Mouse (Mus musculus) liver, embryonic 14.5 days (tissue): ENCODE measurements around the gene Clrn3. TPM values are rescaled to one million over a fixed set of nuclear protein-coding genes. Genes with fewer than 3 reads are reported as not detected.

Experiments used
- ATAC-seq: fragments of 200-750 bp; cut with Nextera tagmentation; 2 replicates; pipeline ENCODE4 v1.8.0; 2017; ENCODE audit warnings: moderate number of reproducible peaks, mild to moderate bottlenecking, moderate library complexity; ENCODE audit not compliant: insufficient read depth
- DNase-seq, 3 experiments: peaks; one replicate each; pipeline ENCODE4 v3.0.0-alpha.2; 2012 to 2013; ENCODE audit warnings: low read depth in 3 of 3, low spot score in 3 of 3
- H3K27ac ChIP-seq: fragments of 300-500 bp; sonication (generic); 2 replicates; pipeline ENCODE4 v1.5.1; 2014; ENCODE audit warnings: moderate library complexity, mild to moderate bottlenecking, control low read depth, inconsistent platforms
- H3K27me3 ChIP-seq: fragments of 300-500 bp; sonication (generic); 2 replicates; pipeline ENCODE4 v1.6.1; 2014; ENCODE audit warnings: mild to moderate bottlenecking, low read length, moderate library complexity; ENCODE audit not compliant: control insufficient read depth, insufficient read depth
- H3K36me3 ChIP-seq: fragments of 300-500 bp; sonication (generic); replicated peaks from 2 replicates; pipeline ENCODE4 v1.6.1; 2014; ENCODE audit warnings: low read depth; ENCODE audit not compliant: control insufficient read depth, insufficient read depth
- H3K4me1 ChIP-seq, 2 experiments: fragments of 200-500 bp in 1 of 2; fragments of 300-500 bp in 1 of 2; sonication (generic) in 1 of 2; replicated peaks; 2 replicates each; pipeline ENCODE4 v1.6.1; 2012 to 2014; ENCODE audit warnings: antibody characterized with exemption in 1 of 2, inconsistent platforms in 1 of 2, low read length in 1 of 2; ENCODE audit not compliant: control insufficient read depth in 2 of 2, insufficient read depth in 2 of 2
- H3K4me2 ChIP-seq: fragments of 300-500 bp; sonication (generic); 2 replicates; pipeline ENCODE4 v1.6.1; 2014; ENCODE audit warnings: low read depth, mild to moderate bottlenecking, control low read depth, moderate library complexity
- H3K4me3 ChIP-seq, 2 experiments: fragments of 200-500 bp in 1 of 2; fragments of 300-500 bp in 1 of 2; sonication (generic) in 1 of 2; 2 replicates each; pipeline ENCODE4 v1.5.1; 2012 to 2014; ENCODE audit warnings: low read depth in 2 of 2, low read length in 2 of 2, mild to moderate bottlenecking in 2 of 2, control low read depth in 1 of 2, inconsistent platforms in 1 of 2, moderate library complexity in 1 of 2; ENCODE audit not compliant: insufficient read depth in 1 of 2
- H3K9ac ChIP-seq: fragments of 300-500 bp; sonication (generic); replicated peaks from 2 replicates; pipeline ENCODE4 v1.6.1; 2014; ENCODE audit warnings: mild to moderate bottlenecking, control low read depth, moderate library complexity
- H3K9me3 ChIP-seq: fragments of 300-500 bp; sonication (generic); 2 replicates; pipeline ENCODE4 v1.6.1; 2016; ENCODE audit warnings: low read length, mixed read lengths; ENCODE audit not compliant: control insufficient read depth
- CTCF ChIP-seq: IDR thresholded peaks from 2 replicates; pipeline ENCODE4 v1.5.1; 2016; ENCODE audit warnings: antibody characterized with exemption, low read depth, control low read depth
- EP300 ChIP-seq: IDR thresholded peaks from 2 replicates; pipeline ENCODE4 v1.6.1; 2016; ENCODE audit warnings: antibody characterized with exemption, low read depth
- WGBS: fragments of 180-500 bp; shearing (Covaris S2); extraction: QIAGEN DNeasy Blood & Tissue Kit; methylation state at CpG from one replicate; pipeline ENCODE4 v1.1.7; 2014; ENCODE audit not compliant: insufficient replicate concordance; 5-methylcytosine and 5-hydroxymethylcytosine counted together
- polyA plus RNA-seq, 2 experiments: library from polyadenylated mRNA; depleted of rRNA in 1 of 2; stranded (reverse) in 1 of 2; unstranded in 1 of 2; fragments of >200 nt; fragmentation: Nextera tagmentation in 1 of 2; extraction: Ambion mirVana in 1 of 2; gene quantifications; 2 replicates each; pipeline versions ENCODE4 v1.2.1 to v1.2.3; 2012 to 2014

Clrn3 gene
- polyA plus RNA-seq, 2 experiments = not detected

GRCm38 (mm10) chr7:135485116-135485795 is 43.2 kb downstream of the Clrn3 start:
- Histone ChIP-seq H3K36me3 (no peaks in the 10 kb centered on the region), H3K4me3 (no peak overlapping the region), H3K4me2 (no peak overlapping the region), H3K9me3 (no peaks in the 10 kb centered on the region), H3K27me3 (no peaks in the 10 kb centered on the region; the same call in 1 of the 2 replicates), H3K27ac (no peak overlapping the region), H3K4me1 (no peaks in the 10 kb centered on the region), H3K9ac (no peak overlapping the region)
- no peak for DNase-seq
- TF ChIP-seq EP300 = no peak
- TF ChIP-seq CTCF = no peak
- ATAC-seq = no peak
- WGBS = 21% methylated on average over 10 of the region's 10 CpGs

DNA sequence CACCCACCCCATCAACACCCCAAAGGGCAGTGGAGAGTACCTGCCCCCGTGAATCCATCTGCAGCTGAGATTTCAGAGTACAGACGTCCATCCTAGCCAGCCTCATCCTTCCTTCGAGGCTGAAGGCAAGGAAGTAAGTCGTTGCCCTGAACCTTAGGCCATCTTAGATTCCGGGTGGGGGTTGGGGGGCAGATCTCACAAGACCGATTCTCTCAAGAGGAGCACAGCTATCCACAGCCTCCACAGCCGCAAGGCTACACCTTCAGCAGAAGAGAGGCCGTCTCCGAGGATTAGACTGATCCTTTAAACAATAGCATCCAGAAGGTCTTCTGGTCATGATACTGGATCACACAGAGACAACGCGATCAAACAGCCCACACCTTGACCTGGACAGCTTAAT is 44.1 kb downstream of the Clrn3 start:
- H3K27me3 ChIP-seq = no peaks in the 10 kb centered on the region; the same call in 1 of the 2 replicates

GRCm38 (mm10) chr7:135483751-135484150 is 44.7 kb downstream of the Clrn3 start:
- Histone ChIP-seq H3K4me2 (no peak overlapping the region), H3K4me3 (no peak overlapping the region), H3K27ac (no peak overlapping the region), H3K9me3 (no peaks in the 10 kb centered on the region), H3K4me1 (no peaks in the 10 kb centered on the region), H3K27me3 (no peaks in the 10 kb centered on the region; the same call in 1 of the 2 replicates), H3K9ac (no peak overlapping the region), H3K36me3 (no peaks in the 10 kb centered on the region)
- DNase-seq (no peak), ATAC-seq (no peak)
- no peak for TF ChIP-seq EP300
- no peak for TF ChIP-seq CTCF
- 51% methylated on average over 6 of the region's 6 CpGs for WGBS

More for the DNA sequence above, 44.1 kb downstream of the Clrn3 start:
- Histone ChIP-seq H3K9me3 (no peaks in the 10 kb centered on the region), H3K9ac (no peak overlapping the region), H3K4me1 (no peaks in the 10 kb centered on the region), H3K4me2 (no peak overlapping the region), H3K4me3 (no peak overlapping the region), H3K36me3 (no peaks in the 10 kb centered on the region), H3K27ac (no peak overlapping the region)
- 42% methylated on average over 11 of the region's 11 CpGs for WGBS
- no peak for DNase-seq
- TF ChIP-seq CTCF = no peak
- no peak for TF ChIP-seq EP300
- no peak for ATAC-seq

GRCm38 (mm10) chr7:135481150-135481549 is 47.3 kb downstream of the Clrn3 start:
- Histone ChIP-seq H3K9ac (no peak overlapping the region), H3K27ac (no peak overlapping the region), H3K4me1 (no peaks in the 10 kb centered on the region), H3K36me3 (no peaks in the 10 kb centered on the region), H3K4me2 (no peak overlapping the region), H3K4me3 (no peak overlapping the region), H3K9me3 (no peaks in the 10 kb centered on the region), H3K27me3 (no peaks in the 10 kb centered on the region; the same call in 1 of the 2 replicates)
- WGBS = 22% methylated on average over 7 of the region's 7 CpGs
- ATAC-seq (no peak), DNase-seq (no peak)
- no peak for TF ChIP-seq CTCF
- TF ChIP-seq EP300 = no peak

- no peak for DNase-seq
- TF ChIP-seq EP300 (no peak), CTCF (no peak)
- no peak overlapping the region for H3K27ac ChIP-seq
- no peaks in the 10 kb centered on the region for H3K9me3 ChIP-seq
- H3K36me3 ChIP-seq = no peaks in the 10 kb centered on the region
- no peak overlapping the region for H3K4me2 ChIP-seq
- WGBS = 51% methylated on average over 6 of the region's 6 CpGs
- no peak for ATAC-seq
- no peak overlapping the region for H3K4me3 ChIP-seq
- H3K27me3 ChIP-seq = no peaks in the 10 kb centered on the region; the same call in 1 of the 2 replicates
- H3K9ac ChIP-seq = no peak overlapping the region
- H3K4me1 ChIP-seq = no peaks in the 10 kb centered on the region
Measured at GRCm38 (mm10) chr7:135479912-135480311, 48.5 kb downstream of the Clrn3 start.
